Mouse (Mus musculus) monocyte, adult 2 months (primary cell): ENCODE data around the gene Cyp17a1.

ENCODE experiments used
- DNase-seq, 2 experiments: peaks; one replicate each; pipeline ENCODE4 v3.0.0; 2022; ENCODE audit warnings: low spot score in 2 of 2, low read depth in 1 of 2

The Cyp17a1 gene

GRCm38 (mm10) chr19:46644343-46644792 is 28.6 kb downstream of the Cyp17a1 start:
- no peak for DNase-seq

GRCm38 (mm10) chr19:46643236-46643635 is 29.7 kb downstream of the Cyp17a1 start:
- no peak for DNase-seq

GRCm38 (mm10) chr19:46642136-46642753 is 30.7 kb downstream of the Cyp17a1 start:
- DNase-seq: no peak

GRCm38 (mm10) chr19:46641420-46642085 is 31.4 kb downstream of the Cyp17a1 start:
- DNase-seq: no peak

- DNase-seq: no peak
These were observed 32.2 kb downstream of the Cyp17a1 start for GRCm38 (mm10) chr19:46640780-46641179.

- no peak for DNase-seq
These were observed 33.5 kb downstream of the Cyp17a1 start for GRCm38 (mm10) chr19:46639496-46639895.

- DNase-seq: no peak
These were observed 33.9 kb downstream of the Cyp17a1 start for GRCm38 (mm10) chr19:46639053-46639452.

GRCm38 (mm10) chr19:46637598-46637997 is 35.4 kb downstream of the Cyp17a1 start:
- DNase-seq: no peak

GRCm38 (mm10) chr19:46635766-46636165 is 37.2 kb downstream of the Cyp17a1 start:
- DNase-seq: no peak

GRCm38 (mm10) chr19:46631637-46632036 is 41.3 kb downstream of the Cyp17a1 start:
- DNase-seq: no peak

- no peak for DNase-seq
These were observed 43.2 kb downstream of the Cyp17a1 start for GRCm38 (mm10) chr19:46629807-46630206.

- no peak for DNase-seq
These were observed 44.6 kb downstream of the Cyp17a1 start for GRCm38 (mm10) chr19:46628403-46628802.

GRCm38 (mm10) chr19:46625519-46625918 is 47.5 kb downstream of the Cyp17a1 start:
- DNase-seq: no peak

- DNase-seq: no peak
These were observed 48.0 kb downstream of the Cyp17a1 start for GRCm38 (mm10) chr19:46625015-46625414.

GRCm38 (mm10) chr19:46623790-46624772 is 48.9 kb downstream of the Cyp17a1 start:
- no peak for DNase-seq

GRCm38 (mm10) chr19:46623194-46623667 is 49.7 kb downstream of the Cyp17a1 start:
- no peak for DNase-seq

GRCm38 (mm10) chr19:46622659-46623193 is 50.2 kb downstream of the Cyp17a1 start:
- no peak for DNase-seq

- DNase-seq: no peak
These were observed 51.5 kb downstream of the Cyp17a1 start for GRCm38 (mm10) chr19:46621236-46622183.

- no peak for DNase-seq
These were observed 52.8 kb downstream of the Cyp17a1 start for GRCm38 (mm10) chr19:46620016-46620808.
